Mouse (Mus musculus) kidney, postnatal 14 days (tissue): ENCODE measurements at regions not wholly inside any gene's neighbourhood (a gene's known extent, or its start where the extent isn't known, plus 50 kb on each side); places are given as distances from the start of the nearest gene placed in this dataset.

Source experiments
- DNase-seq: peaks from one replicate; pipeline ENCODE4 v3.0.0; 2022; ENCODE audit warnings: mixed read lengths

DNA sequence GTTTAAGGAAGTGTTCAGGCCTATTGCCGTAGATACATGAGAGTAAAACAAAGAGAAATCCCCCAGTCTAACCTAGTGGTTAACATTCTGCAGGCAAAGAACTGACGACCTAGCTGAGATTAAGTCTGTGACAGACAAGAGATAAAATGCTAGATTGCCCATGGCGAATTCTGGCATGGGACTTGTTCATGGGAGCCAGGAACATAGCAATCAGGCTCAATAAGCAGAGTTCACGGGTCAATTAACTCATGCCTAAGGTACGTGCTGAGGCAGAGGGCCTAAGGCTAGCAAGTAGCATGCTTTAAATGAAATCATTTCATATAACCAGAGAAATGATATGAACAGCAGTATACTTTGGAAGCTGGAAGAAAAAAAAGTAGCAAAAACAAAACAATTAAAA lies 1119.2 kb upstream of the Adgrl2 start:
- no peak for DNase-seq

DNA sequence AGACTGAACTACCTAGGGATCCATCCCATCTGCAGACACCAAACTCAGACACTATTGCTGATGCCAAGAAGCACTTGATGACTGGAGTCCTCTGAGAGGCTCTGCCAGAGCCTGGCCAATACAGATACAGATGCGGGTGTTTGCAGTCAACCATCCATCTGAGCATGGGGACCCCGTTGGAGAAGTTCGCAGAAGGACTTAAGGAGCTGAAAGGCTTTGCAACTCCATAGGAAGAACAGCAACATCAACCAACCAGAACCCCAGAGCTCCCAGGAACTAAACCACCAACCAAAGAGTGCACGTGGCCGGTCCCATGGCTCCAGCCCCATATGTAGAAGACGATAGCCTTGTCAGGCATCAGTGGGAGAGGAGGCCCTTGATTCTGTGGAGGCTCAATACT lies 1121.9 kb upstream of the Adgrl2 start:
- DNase-seq = no peak

DNA sequence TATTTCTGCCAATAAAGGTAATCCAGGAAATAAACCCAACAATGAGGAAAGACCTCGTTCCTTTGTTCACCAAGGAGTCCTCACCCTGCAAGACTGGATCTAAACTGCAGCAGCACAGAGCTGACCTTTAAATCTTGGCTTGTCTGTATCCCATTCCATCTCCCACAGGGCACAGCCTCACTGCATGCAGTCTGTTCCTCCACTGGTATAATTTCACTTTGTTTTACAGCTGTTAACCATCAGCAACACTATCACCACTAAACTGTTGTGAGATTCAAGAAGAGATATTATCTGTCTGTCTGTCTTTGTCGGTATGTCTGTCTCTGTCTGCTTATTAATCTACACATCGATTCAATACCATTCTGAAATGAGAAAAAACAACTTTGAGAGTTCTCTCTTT lies 1129.5 kb upstream of the Adgrl2 start:
- DNase-seq = no peak

DNA sequence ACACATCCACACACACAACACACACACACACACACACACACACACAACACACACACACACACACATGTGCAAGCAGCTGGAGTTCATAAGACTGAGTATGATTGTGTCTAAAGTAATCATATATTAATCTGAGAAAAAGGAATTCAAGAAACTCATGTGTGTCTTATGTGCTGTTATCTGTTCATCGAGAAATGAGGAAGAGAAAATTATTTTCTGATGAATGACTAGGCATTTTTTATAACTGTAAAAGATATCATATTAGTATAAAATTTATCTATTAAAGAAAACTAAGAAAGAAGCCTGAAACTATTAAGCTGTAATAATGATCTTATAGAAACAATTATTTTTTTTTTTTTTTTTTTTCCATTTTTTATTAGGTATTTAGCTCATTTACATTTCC lies 1156.3 kb upstream of the Adgrl2 start:
- DNase-seq = no peak

DNA sequence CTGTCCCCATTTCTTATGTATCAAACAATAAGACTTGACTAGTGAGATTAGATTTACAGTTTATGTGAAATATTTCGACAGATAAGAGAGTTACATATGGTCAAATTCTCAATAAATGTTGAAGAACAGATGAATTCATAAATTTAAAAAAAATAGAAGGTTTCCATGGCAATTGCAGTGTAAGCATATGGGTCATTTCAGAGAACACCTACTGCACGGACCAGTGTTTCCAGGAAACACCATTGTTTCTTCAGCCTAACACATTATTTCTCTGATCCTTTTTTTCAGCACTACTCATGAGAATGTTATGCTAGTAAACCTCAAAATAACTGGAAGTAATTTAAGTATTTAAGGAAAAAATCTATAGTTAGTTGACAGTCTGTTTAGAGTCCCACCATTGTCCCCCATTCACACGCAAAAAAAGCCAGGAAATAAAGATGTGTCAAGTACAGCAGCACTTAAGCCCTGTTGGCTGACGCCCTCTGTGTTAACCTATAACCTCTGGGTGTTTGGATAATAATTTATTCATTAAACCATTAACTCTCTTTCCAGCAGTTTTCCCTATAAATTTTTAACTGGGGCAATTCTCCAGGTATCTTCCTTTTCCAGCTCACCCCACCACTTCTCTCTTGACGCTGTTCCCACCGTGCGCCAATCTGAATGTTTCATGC lies 1160.9 kb upstream of the Adgrl2 start:
- peak; percentile 42 for DNase-seq

DNA sequence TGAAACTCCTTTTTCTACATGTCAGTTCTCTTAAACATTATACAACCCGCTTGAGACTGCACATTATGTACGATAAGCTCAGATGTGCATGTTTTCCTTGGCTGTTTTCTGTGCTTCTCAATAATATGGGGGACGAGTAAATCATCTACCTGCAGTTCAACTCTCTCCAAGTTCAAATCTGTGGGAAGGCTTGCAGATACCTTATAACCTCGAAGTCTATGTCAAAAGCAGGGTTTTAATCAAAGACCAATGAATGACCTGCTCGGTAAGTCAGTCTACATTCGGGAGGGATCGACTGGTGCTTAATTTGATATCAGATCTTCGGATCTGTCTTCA lies 1161.4 kb upstream of the Adgrl2 start:
- DNase-seq = no peak

DNA sequence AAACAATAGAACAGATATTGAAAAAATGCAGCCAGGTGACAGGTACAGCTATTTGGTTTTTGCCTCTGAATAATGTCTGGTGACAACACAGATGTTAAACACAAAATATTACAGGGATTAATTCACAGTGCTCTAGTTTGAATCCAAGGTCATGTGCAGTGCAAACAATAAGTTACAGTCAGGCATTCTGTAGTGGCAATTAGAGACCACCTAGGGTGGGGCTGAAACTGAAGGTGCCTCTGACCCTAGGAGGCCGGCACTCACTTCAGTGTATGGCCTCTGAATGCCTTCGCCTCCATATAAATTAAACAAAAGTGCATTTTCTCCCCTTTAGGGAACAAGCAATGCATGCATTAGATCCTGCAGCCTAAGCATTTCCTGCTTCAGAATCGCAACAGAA lies 1162.5 kb upstream of the Adgrl2 start:
- DNase-seq = no peak

DNA sequence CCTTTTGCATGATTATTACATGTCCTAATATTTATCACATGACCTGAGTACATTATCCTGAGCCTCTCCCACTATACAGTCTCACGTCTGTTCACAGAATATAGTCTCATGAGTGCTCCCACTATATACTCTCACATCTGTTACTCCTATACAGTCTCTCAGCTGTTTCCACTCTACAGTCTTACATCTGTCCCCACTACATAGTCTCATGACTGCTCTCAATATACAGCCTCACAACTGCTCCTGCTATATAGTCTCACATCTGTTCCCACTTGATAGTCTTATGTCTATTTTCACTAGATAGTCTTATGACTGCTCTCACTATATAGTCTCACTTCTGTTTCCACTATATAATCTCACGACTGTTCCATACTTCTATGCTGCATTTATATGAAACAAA lies 1195.5 kb upstream of the Adgrl2 start:
- no peak for DNase-seq

DNA sequence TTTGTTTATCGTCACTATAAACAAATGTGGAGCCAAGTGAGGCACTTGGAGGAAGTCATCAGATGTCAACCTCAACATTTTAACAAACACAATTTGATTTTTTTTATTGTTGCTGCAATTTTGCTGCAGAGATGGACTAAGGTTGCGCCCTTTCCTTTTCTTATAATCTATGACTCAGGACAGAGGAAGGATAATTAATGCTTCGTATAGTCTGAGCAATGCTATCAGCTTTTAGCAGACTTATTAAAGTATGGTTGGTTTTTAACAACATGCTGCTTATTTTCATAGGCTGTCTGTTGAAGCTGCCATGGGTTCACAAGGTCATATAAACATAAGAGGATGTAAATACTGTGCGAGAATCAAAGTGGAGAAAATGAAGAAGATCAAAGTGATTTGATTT lies 1202.8 kb upstream of the Adgrl2 start:
- no peak for DNase-seq

DNA sequence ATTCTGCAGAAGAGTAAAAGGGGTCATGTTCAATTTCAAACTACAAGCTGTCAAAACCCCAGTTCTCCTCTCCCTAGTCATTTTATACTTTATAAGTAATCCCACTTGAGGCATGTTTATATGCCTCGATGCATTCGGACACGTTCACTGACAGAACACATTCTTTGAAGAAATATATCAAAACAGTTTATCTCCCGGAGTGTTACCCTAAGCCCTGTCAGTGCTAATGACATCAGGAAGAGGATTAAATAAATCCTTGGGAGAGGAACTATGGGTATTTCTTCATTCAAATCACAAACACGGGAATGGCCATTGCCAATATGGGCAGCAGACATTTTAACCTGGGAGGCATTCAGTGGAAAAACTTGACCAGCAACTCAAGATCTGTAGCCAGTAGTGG lies 1208.1 kb upstream of the Adgrl2 start:
- DNase-seq = no peak

DNA sequence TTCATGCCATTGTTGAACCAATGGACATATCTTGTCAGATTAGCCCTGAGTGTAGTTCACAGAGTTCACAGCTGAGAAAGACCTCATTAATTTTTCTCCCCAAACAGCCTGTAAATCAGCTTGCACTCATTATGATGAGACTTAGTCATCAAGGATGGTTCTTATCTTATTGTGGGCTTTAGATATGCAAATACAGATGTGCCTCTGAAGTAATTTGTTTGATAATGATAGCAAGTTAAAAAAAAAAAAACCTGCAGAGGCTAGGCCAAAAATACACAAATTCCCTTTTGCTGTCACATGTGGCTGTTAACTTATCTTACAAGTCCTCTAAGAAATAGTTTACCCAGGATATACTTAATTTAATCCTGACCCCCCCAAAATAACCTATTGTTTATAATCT lies 1215.5 kb upstream of the Adgrl2 start:
- no peak for DNase-seq

DNA sequence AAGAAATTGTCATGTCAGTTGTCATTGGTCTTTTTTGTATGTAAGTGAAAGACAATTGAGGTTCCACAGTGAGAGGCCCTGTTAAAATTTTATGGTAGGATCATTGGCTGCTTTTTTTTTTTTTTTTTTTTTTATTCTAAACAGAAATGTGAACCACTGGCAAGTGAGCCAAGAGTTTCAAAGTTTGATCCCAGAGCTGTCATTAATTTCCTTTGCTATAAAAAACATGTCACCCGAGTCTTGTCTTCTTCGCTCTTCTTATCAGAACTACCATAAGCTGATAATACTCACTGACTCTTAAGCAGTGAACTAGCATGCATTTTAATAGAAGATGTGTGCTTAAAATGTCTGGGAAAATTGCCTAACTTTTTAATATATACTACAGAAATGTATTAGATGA lies 1204.4 kb upstream of the Adgrl4 start:
- no peak for DNase-seq

DNA sequence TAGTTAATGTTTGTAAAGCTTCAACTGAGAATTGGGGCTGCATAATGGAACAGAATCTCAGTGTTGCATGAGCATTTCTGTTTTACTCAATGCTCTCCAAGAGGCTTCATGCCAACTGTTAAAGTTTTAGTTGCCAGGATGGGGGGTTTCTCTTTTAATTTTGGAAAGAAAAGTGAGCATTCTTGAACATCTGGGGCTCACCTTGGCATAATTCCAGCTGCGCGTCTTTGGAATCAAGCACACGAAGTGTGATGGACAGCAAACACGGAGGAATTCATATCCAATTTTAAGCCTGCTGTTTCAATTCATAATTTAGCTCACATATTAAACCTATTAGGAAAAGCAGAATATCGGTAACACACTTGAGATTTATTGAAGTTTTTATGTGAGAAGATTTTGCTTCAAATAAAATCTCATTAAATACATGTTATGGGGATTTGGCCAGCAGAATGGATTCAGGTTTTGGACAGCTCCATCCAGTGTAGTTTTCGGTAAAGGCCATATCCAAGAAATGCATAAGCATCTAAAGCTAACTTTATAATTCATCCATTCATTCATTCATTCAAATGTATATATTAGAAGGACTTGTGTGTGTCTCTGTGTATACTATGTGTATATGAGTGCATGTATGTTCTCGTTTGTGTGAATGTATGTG lies 1200.6 kb upstream of the Adgrl4 start:
- DNase-seq = no peak

DNA sequence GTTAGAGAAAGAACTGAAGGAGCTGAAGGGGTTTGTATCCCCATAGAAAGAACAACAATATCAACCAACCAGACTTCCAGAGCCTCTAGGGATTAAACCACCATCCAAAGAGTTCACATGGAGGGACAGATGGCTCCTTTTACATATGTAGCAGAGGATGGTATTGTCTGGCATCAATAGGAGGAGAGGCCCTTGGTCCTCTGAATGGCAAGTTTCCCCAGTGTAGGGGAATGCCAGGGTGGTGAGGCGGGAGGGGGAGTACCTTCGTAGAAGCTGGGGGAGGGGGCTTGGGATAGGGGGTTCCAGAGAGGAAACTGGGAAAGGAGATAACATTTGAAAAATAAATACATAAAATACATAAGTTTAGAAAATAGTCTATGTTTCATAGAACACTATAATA lies 1162.6 kb upstream of the Adgrl4 start:
- DNase-seq = no peak

DNA sequence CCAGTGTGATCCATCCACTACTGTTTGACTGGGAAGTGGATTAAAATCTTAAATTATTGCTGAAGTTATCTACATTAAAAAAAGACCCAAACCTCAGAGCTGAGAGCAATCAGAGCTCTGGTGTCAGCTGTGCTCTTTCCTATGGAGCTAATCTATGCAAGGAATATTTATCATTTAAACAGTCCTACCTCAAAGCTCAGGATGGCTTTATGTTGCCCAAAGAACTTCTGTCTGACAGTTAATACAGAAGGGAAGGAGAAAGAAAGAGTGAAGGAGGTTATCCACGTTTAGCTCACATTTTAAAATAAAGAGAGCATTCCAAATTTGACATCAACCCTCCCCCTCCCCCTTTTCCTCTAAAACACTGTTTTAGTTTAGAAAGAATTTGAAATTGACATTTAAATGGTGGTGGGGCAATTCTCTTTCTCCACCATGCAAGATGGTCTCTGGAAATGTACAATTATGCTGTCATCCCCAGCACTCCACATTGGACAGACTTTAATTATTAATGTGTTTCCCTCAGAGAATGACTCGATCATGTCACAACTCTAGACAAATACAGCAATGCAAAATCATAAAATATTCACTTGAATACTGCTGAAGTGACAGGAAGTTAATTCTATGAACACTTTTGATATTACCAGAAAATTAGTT lies 1141.5 kb upstream of the Adgrl4 start:
- no peak for DNase-seq

DNA sequence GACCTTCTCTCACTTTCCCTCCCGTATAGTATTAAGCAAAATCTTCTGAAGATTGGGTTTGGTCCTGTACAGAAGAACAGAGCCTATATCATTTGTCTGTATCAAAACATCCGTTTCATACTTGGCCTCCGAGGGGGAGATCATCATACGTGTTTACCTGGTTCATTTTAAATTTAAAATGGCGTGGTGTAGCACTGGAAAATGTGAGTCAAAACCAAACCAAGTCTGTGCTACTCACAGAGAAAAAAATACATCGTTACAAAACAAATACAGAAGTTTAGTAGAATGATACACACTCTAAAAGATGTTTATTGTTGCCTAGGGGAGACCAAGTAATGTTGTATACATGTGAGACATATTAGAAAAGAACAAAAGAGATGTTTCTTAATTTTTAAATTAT lies 1108.9 kb upstream of the Adgrl4 start:
- DNase-seq = no peak

DNA sequence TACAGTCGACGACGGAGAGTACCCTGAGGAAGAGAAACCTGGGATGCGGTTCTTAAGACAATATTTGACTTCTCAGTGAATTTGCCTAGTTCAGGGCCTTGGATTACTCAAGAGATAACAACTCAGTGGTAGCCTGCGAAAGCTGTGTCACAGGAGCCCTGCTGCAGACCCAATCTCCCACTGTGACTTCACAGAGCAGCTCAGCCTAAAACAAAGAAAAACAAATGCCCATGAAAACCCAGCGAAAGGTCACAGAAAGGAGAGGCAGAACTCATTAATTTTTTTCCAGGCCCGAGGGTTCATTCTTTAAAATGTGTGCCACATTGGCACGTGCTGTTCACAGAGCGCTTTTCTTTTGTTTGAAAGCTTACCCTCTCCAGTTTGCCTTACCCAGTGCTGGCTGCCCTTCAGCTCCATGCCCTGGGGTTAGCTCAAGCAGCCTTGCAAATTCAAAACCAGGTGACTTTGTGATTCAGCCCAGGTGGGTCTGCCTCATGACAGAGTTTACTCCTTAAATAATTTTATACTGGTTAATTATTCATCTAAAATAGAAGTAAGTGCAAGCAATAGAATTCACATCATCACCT lies 1085.5 kb upstream of the Adgrl4 start:
- DNase-seq = peak; percentile 75

DNA sequence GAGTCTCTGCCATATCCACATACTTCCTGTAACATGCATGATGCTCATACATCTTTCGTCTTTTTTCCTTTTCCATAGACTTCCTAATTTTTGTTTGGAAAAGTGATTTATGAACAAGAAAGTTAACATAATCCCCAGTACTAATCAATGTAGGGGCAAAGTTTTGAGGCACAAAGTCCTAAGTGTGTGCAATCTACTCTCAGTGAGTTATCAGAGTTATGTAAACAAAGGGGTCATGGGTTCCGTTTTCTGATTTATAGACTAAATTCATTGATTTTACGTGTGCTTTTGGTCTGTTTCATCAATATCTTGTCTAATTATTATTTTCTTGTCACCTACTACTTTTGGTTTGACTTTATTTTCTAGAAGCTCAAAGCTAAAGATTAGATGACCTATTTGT lies 1071.9 kb upstream of the Adgrl4 start:
- DNase-seq = no peak

DNA sequence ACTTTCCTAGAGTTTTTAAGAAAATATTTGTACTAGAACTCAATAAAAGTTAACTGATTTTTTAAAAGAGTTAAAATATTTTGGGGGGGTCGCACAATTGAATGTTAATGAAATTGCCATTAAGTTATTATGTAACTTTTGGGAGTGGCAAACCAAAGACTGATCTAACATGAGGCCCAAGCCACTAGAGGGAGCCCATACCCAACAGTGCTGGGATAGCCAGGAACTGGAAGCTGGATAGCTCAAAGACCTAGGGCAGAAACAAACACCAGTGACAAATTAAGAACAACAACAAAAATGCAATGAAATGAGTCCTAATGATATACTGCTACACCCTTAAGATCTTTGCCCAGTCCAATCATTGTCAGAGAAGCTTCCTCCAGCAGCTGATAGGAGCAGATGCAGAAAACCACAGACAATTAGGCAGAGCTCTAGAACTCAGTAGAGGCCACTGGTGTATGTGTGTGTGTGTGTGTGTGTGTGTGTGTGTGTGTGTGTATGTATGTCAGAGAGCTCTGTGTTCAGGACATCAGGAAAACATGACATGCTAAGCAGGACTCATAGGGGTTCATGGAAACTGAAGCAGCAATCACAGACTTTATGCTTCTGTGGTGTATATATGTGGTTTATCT lies 1052.6 kb upstream of the Adgrl4 start:
- DNase-seq = peak; percentile 61

DNA sequence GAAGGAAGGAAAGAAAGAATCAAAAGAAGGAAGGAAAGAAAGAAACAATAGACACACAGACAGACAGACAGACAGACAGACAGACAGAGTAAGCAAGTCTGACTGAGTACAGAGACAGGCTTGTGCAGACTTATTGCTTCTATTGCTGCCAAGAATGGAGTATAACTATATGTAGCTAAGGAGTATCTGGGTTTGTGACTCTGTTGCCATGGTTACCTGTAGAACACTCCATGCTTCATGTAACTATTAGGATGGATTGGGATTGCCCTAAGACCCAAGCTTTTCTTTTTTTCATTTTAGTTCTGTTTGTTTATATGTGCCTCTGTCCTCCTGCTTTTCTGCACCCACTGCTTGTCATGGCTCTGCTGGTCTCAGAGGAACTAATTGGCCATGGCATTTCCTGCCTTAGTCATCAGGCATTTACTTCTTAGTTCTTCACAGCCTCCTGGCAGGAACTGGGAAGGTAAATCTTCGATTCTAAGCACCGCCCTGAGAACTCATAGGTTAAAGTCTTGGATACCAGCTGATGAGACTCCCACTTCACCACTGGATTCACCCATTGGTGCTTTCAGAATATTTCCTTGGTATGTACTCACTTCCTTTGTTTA lies 1035.9 kb upstream of the Adgrl4 start:
- DNase-seq = no peak

DNA sequence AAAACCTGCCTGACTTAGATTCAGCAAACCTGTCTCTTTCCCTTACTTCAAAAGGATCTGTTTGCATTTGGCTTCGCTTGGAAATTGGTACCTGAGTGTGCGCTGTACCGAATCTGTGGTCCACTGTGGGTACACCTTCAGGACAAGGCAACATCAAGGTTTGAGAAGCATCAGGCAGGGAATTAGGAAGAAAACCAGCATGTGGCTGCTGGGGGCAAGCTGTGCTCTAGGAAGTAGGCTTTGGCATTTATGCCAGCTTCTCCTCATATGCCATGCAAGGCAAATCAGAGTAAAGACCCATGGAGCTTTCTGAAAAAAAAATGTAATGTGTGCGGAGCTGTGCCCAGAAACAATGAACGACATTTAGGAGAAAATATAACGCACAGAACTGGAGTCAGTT lies 1031.6 kb upstream of the Adgrl4 start:
- DNase-seq = no peak

DNA sequence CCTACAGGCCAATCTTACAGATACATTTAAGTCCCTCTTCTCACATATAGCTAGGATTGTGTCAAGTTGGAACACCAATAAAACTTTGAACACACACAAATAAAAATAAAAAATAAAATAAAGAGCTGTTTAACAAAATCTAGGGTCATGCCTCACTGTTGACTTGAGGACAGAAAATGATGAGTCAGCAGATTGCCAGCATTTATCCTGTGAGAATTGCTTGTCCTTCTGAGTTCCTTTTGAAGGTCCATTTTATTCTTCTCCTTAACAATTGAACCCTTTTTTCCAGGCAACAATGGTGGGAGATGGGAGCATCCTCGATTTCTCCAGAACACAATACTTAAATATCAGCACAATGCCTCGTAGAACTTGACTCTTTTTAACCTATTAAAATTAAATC lies 1022.4 kb upstream of the Adgrl4 start:
- no peak for DNase-seq

DNA sequence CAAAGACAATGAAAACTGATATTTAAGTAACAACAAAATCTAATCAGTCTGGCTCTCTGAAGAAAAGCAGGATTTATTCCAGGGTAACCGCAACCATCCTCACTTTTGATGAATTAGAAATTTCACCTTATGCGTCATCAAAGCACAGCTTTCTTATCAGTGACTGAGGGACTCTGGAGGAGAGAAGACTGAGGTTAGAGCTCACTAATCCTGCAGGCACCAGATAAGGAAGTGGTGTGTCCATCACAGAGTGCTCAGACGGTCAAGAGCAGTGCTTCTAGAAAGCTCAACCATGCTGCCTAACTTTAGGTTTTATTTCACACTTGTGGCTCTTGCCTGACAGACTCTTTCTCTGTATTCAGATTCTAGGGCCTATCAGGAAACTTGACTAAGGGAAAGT lies 1021.2 kb upstream of the Adgrl4 start:
- no peak for DNase-seq
